Mouse (Mus musculus) lung, postnatal 10 days (tissue): ENCODE data around the gene Irx1.
A peak's percentile ranks its signal among the peaks of the same experiment; 100 is the strongest.

Experiments used
- DNase-seq: peaks from one replicate; pipeline ENCODE4 v3.0.0; 2021

The Irx1 gene

DNA sequence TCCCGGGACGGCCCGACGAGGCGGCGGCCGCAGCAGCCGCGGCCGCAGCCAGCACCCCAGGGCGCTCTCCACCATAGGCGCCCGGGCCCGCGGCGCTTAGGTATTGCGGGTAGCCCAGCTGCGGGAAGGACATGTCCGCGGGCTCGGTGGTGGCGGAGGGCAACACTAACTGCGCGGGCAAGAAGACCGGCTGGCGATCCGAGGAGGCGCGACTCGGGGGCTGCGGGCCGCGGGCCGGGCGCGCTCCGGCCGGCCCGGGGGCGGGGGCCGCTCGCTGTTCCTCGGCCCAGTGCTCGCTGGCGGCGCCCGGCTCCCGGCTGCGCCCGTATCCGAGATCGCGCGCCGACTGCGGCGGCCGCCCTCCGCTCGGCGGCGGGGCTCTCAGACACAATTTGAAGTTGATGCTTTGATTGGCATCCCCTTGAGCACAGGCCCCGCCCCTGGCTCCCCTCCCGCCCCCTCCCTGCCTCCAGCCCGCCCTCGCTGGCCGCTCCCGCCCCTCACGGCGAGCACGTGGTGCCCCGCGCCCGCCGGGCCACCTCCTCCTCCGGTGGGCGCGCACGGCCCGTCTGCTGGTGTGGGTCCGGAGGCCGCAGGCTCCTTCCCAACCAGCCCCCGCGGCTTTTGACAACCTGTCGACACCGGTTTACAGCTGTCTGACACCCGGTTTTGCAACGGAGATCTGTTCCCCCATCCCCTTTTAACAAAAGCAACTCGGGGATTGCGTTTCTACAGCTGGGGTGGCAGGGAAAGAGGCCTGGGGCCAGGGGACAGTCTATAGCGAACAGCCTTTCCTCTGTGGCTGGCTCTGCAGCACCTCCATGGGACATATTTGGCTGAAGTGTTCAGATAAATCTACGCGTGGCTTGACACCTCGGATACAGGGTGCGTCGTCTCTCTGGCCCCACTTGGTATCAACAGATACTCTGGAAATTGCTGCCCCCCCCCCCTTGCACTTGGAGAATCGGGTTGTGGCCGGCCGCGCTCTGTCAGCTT lies at the start of gene Irx1:
Irx1 (minus strand) TSS at position 368 of the 996 bp plus-strand sequence.
- peak; percentile 50 for DNase-seq

DNA sequence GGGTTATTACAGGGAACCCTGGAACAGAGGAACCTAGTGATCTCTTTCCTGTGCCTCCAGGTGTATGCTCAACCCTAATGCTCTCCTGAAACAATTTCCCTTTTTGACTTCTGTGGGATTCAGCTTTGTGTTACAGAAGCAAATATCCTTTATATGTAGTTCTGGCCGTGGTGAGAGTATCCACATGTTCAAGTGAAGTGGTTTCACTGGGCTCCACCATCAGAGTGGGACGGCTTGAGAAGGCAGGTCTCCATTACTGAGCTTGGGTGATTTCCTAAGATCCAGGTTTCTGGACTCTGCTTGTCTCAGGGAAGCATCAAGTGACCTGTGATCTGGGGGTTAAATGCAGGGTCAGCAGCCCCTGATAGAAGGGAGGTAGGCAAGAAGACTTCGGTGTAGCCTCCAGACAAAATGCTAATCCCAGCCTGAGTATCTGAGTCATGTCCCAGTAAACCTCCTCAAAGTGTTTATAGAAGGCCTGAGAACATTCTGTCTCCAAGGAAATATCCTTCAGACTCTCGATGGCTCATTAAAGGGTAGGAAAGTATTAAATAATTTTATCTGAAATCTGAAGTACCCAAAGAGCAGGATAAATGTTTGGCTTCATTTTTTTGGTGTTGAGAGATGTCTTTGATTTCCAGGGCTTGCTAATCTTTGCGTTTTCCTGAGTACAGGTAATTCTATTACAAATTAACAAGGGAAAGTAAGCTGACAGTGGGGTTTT lies 16.6 kb upstream of the Irx1 start:
- DNase-seq, result no peak

- DNase-seq, result no peak
Measured at GRCm38 (mm10) chr13:71975753-71976152, 12.2 kb upstream of the Irx1 start.

DNA sequence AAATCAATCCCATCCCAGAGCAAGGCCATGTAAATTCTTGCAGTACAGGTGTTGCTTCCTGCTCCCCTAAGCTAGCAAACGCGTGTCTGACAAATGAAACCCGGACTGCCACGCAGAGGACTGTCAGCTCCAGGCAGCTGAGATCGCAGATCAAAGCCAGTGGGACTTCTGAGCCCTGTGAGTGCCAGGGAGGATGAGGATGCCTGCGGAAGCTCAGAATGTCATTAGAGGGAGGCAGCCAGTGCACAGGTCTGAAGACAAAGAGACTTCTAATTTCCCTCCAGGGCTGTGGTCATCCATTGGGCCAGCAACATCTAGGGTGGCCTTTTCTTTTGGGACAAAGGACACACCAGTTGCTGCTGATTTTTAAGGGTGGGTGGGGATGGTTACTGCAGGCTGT lies 4.8 kb upstream of the Irx1 start:
- DNase-seq, result no peak

DNA sequence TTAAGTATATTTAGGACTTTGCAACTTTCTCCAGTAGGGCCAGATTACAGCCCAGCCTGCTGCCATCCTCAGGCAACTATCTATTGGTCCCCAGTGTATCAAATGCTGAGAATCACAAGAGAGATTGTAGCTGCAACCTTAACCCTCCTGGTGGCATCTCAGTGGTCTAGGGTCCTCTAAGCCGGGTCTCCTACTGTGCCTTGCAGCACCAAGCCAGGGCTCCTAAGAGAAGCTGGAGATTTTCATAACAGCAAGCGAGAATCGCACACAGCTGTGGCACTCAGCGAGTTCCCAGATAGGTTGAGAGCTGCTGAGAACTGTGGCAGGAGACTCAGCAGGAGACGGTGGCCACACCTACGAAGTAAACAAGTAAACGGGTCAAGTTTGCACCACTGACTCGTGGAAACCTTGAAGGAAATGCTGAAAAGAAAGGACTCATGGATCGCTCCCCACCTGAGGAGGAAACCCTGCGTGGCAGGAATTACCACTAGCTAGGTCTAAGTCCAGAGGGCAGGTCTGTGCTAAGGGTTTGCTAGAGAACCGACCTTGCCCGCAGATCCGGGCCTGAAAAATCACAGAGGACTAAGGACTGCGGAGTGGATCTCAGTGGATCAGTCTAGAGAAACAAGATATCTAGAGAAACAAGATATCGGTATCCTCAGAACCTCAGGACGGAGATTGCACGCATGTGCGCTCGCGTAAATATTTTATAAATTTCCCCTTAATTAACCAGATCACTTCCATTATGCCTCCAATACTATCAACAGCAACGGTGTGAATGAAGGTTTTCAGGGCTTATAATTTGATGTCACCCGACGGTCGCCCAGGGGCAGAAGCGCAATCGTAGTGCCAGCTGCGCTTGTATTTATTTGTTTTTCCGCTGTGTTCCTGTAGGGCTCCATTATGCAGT lies 4.1 kb upstream of the Irx1 start:
- no peak for DNase-seq

GRCm38 (mm10) chr13:71966631-71967030 lies 3.1 kb upstream of the Irx1 start:
- no peak for DNase-seq

- DNase-seq, result peak; percentile 69
Measured at GRCm38 (mm10) chr13:71964366-71964765, 843 bp upstream of the Irx1 start.

DNA sequence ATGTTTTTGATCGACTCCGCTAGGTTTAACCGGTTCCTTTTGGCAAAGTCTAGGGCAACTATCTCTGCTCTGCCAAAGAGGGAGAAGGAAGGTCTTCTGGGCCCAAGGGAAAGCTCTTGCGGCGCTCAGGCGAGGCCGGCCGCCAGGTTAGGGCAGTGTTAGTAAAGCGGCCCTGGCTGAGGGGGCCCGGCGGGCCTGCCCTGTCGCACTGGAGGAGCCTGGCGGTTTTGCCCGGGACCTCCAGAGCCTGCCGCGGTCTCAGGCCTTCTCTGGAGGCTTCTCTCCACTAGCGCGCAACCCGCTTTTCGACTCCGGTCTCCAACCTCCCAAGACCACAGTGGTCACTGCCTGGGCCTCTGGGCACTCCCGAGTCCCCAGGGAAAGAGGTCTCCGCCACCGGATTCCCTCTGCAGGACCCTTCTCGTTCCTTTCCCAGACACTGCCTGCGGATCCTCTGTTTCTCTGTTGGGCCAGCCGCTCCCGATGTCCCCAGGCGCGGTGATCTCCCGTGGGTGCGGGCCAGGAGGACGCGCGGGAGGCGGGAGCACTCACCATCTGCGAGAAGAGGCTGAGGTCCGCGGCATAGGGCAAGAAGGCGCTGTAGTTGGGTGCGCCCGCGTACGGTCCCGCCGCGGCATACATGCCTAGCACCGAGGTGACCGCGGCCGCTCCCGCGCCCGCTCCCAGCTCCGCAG lies 715 bp downstream of the Irx1 start:
- no peak for DNase-seq

- no peak for DNase-seq
Measured at GRCm38 (mm10) chr13:71961891-71962660, 1.4 kb downstream of the Irx1 start.

DNA sequence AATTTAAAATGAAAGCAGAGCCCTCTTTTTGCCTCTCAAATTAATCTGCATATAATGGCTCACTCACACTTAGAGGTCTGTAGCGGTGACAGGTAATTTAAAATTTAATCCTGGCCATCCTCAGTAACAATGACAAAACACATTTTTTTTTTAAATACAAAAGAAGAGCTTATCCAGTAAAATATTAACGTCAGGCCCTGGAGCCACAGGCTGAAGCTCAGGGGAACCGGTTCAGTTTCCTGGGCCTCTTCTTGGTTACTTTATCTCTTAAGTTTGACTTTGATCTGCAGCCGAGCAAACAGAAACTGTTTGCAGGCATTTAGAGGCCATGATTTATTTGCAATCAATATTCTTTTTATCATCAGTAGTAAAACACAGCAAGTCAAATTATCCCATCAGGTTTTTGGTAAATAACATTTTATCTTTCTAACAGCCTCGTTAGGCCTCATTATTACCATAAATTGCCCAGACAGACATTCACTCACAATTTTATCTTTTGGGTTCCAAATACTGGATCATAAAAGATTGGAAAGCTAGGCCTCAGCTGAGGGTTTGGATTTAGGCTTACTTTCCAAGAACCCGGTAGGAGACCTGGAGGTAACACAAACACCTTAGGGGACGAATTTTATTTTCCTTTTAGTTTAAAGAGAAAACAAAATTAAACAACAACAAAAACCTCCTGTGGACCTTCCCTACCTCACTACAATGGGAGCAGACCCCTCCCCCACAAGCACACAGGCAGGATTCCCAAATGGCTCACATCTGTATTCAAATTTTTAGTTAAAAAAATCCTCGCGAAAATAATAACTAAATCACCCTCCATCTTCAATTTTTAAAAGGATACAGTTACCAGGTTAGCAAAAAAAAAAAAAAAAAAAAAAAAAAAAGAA lies 2.4 kb downstream of the Irx1 start:
- no peak for DNase-seq

GRCm38 (mm10) chr13:71960277-71960672 lies 3.2 kb downstream of the Irx1 start:
- no peak for DNase-seq

- DNase-seq, result no peak
Measured at GRCm38 (mm10) chr13:71959361-71960276, 3.9 kb downstream of the Irx1 start.

GRCm38 (mm10) chr13:71958651-71959050 lies 4.9 kb downstream of the Irx1 start:
- DNase-seq, result no peak

- DNase-seq, result no peak
Measured at GRCm38 (mm10) chr13:71957811-71958351, 5.6 kb downstream of the Irx1 start.

DNA sequence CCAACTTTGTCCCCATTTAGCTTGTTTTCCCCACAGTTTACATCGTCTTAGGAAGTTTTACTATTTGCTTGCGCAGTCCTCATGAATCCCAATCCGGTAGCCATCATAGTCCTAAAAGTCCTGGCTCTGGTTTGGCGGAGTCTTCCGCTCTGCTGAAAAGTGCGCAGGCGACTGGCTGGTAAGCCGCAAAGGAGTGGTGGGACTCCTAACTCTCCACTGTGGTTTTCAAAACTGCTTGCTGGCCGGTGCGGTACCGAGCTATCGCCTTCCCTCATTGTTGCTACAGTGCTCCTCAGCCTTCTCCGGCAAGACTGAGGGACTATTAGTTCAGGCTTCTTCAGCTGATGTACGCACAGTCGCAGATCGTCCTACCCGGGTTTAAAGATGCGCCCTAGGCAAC lies 6.4 kb downstream of the Irx1 start:
- no peak for DNase-seq

- DNase-seq, result peak; percentile 58
Measured at GRCm38 (mm10) chr13:71956481-71956880, 7.0 kb downstream of the Irx1 start.

- no peak for DNase-seq
Measured at GRCm38 (mm10) chr13:71951966-71952365, 11.6 kb downstream of the Irx1 start.

DNA sequence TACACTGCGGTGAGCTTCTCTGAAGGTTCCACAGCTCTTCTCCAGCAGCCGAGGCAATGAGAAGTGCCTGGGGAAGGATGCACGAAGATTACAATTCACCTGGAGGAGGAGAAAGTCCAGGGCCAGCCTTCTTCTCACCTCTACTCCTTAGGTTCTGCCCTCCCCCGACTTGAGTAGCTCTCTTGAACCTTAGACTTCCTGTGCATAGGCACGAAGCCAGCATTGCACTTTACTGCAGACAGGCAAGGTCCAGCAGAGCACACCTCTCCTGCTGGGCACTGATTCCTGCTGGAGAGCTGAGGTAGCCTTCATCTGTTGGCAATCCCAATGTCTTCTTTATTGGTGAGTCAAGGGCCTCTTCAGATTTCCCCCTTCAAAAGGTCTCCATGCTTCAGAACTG lies 13.7 kb downstream of the Irx1 start:
- DNase-seq, result peak; percentile 39

GRCm38 (mm10) chr13:71910361-71910760 lies 53.2 kb downstream of the Irx1 start:
- DNase-seq, result no peak
